Mouse (Mus musculus) yolk sac, embryonic 10.5 days (tissue): Measurements from ENCODE around the gene Naaa.

Experiments
- DNase-seq: peaks from one replicate; pipeline ENCODE4 v3.0.0-alpha.2; 2017; ENCODE audit warnings: low spot score

Naaa gene

DNA sequence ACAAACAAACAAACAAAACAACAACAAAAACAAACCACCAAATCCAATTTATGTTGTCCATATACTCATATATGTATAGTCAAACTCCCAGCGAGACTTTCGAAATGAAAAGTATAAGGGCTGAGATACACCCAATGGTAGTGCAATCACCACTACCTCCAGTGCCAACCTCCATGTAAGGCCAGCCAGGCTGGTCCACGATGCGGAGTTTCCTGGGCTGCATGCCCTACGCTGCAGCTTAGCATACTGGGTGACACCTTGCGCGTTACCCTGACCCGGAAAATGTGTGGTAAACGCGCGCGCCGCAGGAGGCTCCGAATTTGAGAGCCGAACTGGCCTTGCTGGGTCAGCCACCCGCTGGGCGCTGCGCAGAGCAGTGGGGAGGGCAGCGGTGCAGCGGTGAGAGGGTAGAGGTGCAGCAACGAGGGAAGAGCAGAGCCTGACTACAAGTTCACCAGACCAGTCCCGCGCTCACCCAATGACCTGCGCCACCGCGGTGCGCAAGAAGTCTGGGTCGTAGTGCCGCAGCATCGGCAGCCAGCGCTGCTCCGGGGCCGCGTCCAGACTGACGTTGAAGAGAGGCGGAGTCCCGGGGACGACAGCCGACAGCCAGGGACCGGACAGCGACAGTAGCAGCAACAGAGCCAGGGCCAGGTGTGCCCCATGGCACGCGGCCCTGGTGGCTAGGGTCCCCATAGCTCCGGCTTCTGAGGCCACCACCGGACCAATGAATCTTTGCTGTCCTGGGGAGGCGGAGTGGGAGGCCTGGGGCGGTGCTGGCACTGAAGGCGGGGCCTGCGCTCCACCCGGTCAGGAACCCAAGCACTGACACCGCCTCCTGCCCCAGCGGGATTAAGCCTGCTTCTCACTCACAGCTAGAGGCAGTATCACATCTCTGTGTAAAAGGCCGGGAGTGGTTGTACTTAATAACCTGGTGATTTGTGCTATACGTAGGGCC lies at the start of gene Naaa:
Gene Naaa, minus strand, starts transcription at position 734 of the 958 bp plus-strand sequence.
- DNase-seq: peak; percentile 92

DNA sequence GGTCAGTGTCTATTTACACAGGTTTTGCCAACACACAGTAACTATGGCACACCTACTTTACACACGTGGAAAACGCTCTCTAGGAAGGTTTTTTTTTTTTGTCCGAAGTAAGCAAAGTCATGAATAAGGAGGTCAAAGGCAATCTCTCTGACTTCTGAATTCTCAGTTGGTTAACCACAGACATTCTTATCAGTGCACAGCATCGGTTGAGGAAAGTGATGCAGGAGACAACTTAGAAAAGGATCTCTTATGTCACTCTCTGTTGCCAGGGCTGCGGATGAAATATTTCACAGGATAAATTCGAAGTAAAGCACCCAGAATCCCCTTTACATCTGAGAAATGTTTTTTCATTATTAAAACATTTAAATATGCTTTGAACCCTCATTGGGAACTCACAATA lies 49.4 kb upstream of the Naaa start:
- no peak for DNase-seq

DNA sequence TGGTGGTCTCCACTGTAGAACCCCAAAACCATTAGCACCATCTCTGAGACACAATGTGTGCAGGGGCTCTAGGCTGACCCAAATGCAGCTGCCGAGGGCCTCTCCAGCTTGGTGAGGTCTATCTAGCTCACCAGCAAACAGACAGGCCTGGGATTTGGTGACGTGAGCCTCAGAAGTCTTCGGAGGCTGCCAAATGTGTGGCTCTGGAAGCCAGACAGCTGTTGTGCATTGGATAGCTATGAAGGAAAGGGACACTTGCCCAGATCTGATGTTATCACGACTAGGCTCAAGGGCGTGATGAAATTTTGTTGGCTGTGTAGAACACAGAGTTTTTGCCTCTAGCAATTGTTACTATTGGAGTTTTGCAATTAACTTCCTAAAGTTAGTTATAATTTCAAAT lies 45.3 kb upstream of the Naaa start:
- no peak for DNase-seq

DNA sequence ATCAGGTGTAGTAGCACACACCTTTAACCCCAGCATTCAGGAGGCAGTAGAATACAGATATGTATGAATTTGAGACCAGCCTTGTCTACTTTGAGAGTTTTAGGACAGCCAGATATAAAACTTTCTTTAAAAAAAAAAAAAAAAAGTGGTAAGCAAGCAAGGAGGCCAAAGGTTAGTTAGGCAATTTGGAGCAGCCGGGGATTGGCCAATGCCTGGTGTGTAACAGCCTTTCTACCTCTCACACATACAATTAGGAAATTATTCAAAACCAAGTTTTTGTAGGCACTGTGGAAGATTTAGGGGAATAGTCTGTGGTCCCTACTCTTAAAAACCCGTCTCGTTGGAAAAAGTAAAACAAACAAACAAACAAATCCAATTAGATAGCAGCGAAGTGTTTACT lies 44.6 kb upstream of the Naaa start:
- DNase-seq: no peak

DNA sequence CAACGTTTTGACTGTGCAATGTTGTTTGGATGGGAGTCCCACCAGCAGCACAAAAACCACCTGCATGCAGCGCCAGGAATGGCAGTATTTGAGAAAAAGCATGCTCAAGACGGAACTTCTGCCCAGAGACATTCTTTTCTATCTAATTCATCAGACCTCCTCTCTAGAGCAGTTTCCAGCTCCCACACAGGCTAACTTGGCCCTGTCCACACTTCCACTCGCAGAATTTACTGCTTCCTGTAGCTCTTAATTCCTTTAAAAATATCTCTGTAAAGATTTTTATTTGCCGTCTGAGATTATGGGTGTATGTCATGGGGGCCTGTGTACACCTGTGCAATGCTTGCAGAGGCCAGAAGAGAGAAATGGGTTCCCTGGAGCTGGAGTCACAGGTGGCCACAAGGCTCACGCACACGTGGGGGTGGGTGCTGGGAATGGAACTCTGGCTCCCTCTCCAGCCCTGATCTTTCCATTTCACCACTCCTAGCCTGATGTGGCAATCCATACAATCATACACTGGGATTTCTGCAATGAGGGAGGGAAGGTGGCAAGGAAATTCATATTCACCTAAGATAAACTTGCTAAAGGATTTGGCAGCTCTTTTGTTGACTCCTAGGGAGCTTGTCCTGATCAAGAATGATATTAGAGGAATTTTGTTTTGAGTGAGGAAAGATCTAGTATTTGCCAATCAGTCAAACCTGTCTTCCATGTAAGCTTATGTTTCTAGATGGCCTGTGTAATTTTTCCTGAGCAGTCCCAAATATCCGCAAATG lies 43.8 kb upstream of the Naaa start:
- DNase-seq: no peak

DNA sequence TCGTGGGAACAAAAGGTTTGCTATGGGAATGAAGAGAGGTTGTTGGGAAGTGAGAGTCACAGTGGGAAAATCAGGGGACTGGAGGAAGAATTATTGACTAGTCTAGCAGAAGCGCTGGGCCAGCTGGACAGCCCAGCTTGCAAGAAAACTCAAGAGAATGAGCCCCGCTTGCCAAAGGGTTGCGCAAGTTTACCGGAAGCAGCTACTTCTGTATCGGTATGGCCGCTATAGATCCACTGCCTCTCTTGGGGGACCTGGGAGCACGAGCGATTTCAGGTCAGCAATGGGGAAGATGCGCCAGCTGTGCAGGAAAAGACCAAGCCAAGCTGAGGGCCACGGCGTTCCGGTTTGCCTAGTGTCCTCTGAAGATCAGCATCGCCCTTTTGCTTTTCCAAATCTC lies 40.6 kb upstream of the Naaa start:
- DNase-seq: no peak

DNA sequence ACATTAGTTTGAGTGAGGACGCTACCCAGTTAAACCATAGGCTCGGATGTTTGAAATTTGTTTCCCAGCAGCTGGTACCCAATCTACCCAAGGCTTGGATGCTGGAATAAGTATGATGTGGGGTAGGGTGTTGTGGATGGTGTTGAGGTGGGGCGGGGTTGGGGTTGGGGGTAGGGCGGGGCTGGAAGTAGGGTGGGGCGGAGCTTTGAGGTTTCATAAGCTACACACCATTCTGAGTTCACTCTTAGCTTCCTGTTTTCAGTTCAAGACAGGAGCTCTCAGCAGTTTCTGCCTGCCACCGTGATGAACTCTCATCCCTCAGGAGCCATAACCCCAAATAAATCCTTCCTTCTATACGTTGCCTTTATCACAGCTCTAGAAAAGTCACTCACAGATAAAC lies 40.1 kb upstream of the Naaa start:
- DNase-seq: no peak

DNA sequence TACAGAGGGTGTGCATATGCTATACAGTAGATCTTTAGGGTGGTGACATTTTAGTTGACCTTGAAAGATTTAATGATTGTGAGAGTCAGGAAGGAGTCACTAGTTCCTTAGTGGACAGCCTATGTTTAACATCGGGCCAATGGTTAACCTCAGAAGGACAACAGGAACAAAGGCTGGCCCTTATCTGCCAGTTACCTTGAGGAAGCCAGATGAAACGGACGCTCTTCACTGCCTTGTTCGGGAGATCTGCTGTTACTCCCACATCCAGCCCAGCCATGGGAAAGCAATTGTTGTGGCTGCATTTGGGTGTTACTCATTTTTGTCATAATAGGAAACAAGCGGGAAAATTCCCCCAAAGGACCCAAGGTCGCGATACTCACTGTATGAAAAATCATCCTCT lies 35.8 kb upstream of the Naaa start:
- peak; percentile 63 for DNase-seq

DNA sequence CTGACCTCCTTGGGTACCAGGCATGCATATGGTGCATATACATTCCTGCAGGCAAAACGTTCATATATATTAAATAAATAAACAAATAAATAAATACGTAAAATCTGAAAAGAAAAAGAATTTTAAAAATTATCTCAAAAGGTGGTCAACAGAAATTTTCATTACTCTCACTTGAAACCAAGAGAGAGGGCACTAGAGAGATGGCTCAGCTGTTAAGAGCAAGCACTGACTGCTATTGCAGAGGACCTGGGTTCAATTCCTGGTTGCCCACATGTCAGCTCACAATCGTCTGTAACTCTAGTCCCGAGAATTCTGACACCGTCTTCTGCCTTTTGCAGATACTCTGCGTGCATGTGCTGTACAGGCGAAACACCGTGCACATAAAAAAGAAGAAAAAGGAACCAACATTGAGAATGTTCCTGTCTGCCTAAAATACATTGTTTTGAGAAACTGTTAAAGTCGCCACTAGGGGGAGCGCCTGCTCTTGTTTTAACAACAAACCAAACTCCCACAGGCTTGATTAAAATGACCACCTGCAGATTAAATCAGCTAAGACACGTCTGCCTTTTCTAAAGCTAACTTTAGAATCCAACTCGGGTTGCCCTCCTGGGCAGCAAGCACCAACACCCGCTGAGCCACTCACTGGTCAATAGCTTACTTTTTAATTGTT lies 34.2 kb upstream of the Naaa start:
- DNase-seq: peak; percentile 70

DNA sequence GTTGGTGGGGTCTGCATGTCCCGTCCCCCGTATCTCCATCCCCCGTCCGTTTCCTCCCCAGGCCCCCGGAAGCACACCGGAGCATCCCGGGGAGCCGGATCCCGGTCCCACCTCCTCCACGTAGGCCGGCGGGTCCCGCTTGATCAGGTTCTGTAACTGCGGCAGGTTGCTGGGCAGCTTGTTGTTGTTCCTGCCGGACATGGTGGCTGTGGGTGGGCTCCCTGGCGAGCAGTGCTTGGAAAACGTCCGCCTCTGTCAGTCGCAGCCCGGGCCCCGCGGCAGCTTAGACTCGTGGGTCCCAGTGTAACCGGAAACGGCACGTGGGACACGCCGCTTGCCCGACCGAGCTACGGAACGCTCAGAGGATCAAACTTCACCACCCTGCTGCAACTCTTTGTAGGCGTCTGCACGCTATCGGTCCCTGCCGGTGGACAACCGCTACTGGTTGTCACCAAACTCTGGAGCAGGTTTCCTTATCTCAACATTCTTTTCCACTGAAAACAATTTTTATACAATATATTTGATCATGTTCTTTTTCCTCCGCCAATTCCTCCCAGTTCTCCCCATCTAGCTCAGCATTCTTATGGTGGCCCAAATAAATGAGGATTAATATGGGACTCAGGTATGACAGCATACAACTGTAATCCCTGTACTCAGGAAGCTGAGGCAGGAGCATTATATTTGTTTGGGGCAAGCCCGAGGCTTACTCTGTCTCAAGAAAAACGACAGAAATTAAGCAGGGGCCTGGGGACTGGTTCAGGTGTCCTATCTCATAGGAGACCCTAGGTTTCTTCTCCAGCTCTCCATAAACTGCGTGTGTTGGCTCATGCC lies 31.9 kb upstream of the Naaa start, which contains the start of gene Sdad1:
Gene Sdad1, minus strand, starts transcription at position 799 of the 831 bp plus-strand sequence.
- DNase-seq: peak; percentile 93

DNA sequence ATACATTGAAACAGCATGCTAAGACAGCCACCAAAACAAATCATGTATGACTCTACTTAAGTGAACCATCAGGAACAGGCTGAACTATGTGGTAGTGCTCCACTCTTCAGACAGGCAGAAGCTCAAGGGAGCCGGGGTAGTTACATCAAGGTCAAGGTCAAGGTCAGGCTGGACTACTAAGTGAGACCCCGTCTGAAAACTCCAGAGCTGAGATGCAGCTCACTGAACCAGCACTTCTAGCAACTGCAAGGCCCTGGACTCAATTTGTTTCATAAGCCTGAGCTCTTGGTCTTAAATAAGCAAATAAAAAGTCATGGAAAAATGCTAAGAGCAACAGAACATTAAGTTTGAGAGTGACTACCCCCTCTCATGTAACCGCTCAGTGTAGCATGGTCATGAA lies 26.3 kb upstream of the Naaa start:
- no peak for DNase-seq

DNA sequence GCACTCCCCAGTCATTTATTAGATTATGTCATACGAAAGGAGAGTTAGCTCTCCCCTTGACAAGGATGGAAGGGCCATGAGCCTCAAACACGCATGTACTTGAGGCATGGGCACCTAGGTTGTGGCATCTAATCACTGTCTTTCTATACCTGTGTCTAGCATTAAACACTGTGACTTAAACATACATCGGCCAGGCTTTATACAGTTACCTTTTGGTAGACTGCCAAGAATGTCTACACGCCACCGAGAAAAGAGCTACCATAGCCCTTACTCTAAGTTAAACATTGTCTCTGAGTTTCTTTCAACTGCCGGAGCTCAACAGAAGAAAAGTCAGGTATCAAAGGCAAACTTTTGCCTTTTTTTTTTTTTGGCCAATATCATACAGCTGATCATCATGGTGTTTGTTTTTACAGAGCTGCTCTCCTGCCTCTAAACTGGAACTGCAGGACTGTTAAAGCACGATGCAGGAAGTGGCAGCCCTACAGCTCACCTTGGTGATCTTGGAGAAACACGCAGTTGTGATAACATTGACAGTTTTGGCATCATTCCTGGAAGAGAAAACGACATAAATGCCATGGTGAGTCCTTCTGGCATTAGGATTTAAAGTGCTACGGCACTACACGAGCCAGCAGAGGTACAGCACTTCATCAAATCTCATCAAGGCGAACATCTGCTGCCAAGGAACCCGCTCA lies 24.3 kb upstream of the Naaa start:
- no peak for DNase-seq

DNA sequence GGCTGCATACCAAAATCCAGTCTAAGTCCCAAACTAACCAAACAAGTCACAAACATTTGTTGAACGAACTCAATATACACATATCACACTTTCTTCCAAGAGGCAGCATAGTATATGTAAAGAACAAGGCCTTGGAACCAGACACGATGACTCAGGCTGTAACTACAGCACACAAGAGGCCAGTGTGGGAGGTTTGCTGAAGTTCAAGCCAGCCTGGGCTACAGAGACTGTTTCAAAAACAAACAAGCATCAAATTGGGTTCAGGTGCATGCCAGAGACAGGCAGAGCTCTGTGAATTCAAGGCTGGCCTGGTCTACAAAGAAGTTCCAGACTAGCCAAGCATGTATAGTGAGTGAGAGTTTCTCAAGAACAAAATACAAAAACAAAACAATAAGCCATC lies 16.6 kb upstream of the Naaa start:
- no peak for DNase-seq

DNA sequence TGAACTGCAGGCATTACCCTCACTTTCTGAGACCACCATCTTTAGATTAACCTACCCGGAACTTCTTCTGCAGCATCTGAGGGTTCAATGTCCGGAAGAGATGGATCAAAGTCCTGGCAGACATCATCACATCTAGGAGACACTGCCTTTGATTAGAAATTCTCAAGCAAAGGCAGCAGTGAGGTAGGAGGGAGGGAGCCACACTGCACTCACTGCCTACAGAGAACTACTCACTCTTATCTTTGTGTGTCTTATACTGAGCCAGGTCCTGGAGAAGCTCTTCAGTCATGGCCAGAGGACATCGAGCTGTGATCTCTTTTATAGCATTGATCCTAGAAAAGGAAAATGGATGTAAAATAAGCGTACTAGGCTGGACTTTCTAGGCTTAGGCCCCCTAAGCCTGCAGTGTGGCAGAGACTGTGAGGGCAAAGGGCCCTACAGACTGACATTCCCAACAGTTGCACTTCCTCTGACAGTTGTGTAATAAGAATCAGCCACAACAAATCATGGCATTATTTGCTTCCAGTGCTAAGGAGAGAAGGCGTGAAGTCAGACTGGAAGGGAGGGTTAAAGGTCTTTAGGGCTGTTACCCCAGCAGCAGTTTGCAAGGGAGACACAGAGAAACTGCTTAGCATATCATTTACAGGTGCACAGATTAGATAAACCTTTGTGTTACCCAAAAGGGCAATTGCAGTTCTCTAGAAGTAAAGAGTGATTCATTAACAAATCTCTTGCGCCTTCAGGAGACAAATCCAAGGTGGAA lies 13.9 kb upstream of the Naaa start:
- peak; percentile 79 for DNase-seq

DNA sequence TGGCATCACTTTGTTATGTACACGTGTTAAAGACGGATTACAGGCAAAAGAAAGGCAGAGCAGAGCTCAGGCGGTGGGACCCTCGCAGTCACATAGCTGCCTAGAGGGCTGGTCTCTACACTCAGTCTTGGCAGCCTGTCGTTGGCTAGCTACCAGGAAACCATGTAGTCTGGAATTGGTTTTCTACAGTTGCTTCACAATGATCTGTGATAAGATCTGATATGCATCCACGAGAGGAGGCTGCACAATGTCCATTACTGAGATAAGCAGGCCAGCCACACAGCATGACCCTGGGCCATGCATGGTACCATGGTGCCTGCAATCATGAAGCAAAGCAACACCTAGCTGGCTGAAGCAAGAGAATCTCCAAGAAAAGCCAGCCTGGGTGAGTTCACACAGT lies 9.9 kb upstream of the Naaa start:
- no peak for DNase-seq

DNA sequence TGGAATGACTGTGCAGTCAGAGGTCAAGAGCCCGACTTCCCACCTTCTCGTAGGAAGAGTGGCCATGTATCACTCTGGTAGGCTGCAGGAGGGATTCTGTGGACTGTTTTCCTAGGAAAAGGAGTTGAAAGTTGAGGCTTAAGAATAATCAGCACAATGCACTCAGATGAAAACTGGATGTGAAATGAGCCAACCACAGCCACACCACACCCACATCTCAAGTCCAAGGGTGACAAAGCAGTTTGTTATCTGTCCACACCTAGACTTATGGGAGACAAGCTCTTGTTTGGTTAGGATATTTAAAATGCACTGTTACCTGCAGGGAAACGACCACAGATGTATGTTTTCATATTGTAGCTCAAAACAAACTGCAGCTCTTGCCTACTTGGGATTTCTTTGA lies 5.1 kb upstream of the Naaa start:
- peak; percentile 22 for DNase-seq

DNA sequence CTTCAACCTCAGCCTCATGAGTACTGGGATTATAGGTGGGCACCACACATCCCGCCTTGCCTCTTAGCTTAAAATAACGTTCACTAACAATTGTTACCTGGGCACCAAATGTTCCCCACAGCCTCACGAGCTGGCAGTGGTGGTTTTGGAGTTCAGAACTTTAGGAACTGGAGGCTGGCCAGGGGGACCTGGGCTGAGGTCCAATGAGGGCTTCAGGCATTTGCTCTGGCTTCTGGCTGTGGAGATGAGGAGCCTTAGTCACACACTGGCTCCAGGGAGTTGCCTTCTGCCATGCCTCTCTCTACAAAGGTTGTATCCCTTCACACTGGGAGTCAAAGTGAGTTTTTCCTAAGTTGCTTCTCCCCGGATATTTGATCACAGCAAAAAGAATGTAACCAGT lies 4.6 kb upstream of the Naaa start:
- no peak for DNase-seq

DNA sequence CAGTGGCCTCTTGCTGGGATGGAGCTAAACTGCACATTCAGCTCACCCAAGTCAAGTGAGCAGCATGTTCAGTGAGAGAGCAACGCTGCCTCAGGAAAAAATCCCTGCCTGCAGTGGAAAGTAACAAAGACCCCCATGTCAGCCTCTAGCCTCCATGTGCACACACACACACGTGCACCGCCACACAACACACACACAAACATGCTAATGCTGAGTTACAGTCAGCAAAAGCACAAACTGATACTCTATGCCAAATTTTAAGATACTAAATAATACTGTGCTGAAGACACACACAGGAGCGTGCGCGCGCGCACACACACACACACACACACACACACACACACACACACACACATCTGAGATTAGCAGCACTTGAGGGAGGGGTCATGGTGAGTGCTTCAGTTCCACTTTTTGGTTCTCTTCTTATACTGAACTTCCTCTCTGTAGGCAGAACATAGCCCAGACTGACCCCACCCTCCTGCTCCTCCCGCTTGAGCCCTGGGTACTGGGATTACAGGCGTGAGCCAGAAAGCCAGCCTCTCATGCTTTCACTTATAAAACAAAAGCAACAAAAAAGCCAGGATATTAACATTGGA lies 1.1 kb upstream of the Naaa start:
- DNase-seq: no peak

DNA sequence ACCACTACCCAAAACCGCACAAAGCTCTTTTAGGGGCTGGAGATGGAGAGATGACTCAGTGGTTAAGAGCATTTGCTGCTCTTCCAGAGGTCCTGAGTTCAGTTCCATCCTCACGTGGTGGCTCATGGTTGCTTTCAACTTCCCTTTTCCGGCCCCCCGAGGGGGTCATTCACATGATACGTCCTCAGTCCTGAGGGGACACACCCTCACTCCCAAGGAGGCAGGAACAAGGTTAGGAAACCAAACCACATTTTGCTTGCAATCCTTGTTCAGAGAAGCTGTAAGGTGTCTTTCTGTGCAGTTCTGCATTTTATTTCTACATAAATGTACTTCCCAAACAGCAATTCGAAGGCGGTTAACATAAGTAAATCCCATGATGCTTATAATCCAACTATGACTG lies 7.5 kb downstream of the Naaa start:
- DNase-seq: no peak
